Mouse (Mus musculus): Measurements from ENCODE around the gene Ksr2. TPM values are rescaled to one million over a fixed set of nuclear protein-coding genes. Genes with fewer than 3 reads are reported as not detected.

Gene Ksr2
- polyA plus RNA-seq, 1 experiment from 2014 or later = 7.4 TPM

DNA sequence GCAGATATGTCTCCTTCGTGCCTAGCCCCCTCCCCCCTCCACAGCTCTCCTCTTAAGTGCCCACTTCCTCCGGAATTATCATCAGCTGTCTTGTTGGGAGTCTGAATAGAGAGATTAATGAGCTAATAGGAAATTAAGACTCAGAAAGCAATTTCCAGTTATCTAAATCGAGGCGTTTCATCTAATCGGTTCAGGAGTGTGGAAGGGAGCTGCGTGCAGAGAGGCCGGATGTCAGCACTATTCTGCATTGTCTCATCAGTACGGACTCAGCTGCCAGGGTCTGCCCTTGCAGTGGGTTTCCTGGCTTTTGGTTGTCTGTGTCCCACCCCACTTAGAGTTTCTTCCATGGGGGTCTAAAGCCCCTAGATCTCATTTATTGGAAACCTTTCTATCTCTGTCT lies 262.0 kb downstream of the Ksr2 start:
- no peak overlapping the region for H3K9ac ChIP-seq (replicated peaks)
- no peak overlapping the region for H3K4me2 ChIP-seq
- no peaks in the 10 kb centered on the region for H3K9me3 ChIP-seq (replicated peaks)
- no peaks in the 10 kb centered on the region for H3K36me3 ChIP-seq
- no peak for ATAC-seq (ENCODE audit: low FRiP score)
- 55% methylated on average over 8 of the region's 8 CpGs for WGBS
- H3K27ac ChIP-seq (replicated peaks) = no peak overlapping the region
- no peak overlapping the region for H3K4me3 ChIP-seq (replicated peaks)
- peaks cover 11% of the 10 kb centered on the region; the same call in 1 of the 2 replicates for H3K4me1 ChIP-seq
- no peaks in the 10 kb centered on the region for H3K27me3 ChIP-seq (replicated peaks)

DNA sequence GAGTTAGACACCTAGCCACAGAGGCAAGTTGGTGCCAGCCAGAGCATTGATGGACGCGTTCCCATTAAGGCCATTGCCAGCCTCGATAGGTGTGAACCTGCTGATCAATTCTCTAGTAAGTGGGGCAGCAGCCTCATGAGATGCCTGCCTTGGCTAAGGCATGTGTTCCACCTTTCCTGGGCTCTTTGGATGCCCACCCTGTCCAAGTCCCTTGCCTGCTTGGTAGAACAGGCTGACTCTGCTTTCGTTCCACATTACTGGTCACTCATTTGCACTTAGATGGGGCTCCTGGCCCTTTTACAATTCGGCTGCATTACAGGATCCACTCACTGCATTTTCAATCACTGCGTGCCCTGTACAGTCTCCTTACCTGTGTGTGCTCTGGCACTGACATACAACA lies 263.4 kb downstream of the Ksr2 start:
- no peak for ATAC-seq (ENCODE audit: low FRiP score)
- Histone ChIP-seq H3K4me3 (replicated peaks) (no peak overlapping the region), H3K4me2 (no peak overlapping the region), H3K27me3 (replicated peaks) (no peaks in the 10 kb centered on the region), H3K4me1 (peaks cover 11% of the 10 kb centered on the region; the same call in 1 of the 2 replicates), H3K9ac (replicated peaks) (no peak overlapping the region), H3K27ac (replicated peaks) (no peak overlapping the region), H3K9me3 (replicated peaks) (no peaks in the 10 kb centered on the region), H3K36me3 (no peaks in the 10 kb centered on the region)
- 91% methylated on average over 6 of the region's 6 CpGs for WGBS

DNA sequence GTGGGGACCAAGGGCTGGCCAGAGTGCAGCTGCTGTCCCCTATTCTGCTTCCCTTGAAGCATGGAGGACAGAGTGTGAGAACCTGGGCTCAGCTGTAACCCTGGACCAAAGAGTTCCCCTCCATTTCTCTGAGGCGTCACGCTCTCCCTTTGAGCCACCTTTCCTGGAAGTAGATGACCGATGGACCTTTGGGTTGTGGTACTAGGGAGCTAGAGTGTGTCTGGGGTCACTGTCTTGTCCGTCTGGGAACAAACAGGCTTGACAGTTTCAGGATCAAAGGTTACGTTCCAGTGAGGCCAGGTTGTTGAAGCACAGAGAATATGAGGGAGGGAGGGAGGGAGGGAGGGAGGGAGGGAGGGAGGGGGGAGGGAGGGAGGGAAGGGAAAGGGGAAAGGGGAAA lies 264.6 kb downstream of the Ksr2 start:
- Histone ChIP-seq H3K36me3 (no peaks in the 10 kb centered on the region), H3K4me3 (replicated peaks) (no peak overlapping the region), H3K9ac (replicated peaks) (no peak overlapping the region), H3K4me1 (peaks cover 11% of the 10 kb centered on the region; the same call in 1 of the 2 replicates), H3K27me3 (replicated peaks) (no peaks in the 10 kb centered on the region), H3K27ac (replicated peaks) (no peak overlapping the region), H3K4me2 (no peak overlapping the region), H3K9me3 (replicated peaks) (no peaks in the 10 kb centered on the region)
- 75% methylated on average over 5 of the region's 5 CpGs for WGBS
- no peak for ATAC-seq (ENCODE audit: low FRiP score)

DNA sequence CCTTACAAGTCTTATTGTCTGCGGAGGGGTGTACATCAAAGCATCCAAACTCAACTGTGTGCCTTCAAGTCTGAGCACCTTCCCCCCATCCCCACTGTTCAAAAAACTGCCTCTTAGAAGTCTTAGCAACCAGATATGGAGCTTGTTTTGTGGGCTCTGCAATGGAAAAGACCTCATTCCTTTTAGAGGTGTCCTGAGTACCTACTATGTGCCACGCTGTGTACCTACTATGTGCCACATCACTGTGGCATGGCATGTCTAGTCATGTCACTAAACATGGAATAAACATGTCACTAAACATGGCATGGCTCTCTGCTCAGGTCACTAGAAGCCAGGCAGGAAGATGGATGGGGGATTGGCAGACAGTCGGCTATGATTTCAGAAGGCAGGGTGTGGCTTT lies 268.4 kb downstream of the Ksr2 start:
- ATAC-seq (ENCODE audit: low FRiP score) = no peak
- no peak overlapping the region for H3K4me3 ChIP-seq (replicated peaks)
- no peak overlapping the region for H3K27ac ChIP-seq (replicated peaks)
- no peaks in the 10 kb centered on the region for H3K27me3 ChIP-seq (replicated peaks)
- WGBS = 90% methylated on average over 3 of the region's 3 CpGs
- peaks cover 4% of the 10 kb centered on the region; the same call in 1 of the 2 replicates for H3K4me1 ChIP-seq
- no peak overlapping the region for H3K9ac ChIP-seq (replicated peaks)
- H3K4me2 ChIP-seq = no peak overlapping the region
- no peaks in the 10 kb centered on the region for H3K36me3 ChIP-seq
- H3K9me3 ChIP-seq (replicated peaks) = no peaks in the 10 kb centered on the region

DNA sequence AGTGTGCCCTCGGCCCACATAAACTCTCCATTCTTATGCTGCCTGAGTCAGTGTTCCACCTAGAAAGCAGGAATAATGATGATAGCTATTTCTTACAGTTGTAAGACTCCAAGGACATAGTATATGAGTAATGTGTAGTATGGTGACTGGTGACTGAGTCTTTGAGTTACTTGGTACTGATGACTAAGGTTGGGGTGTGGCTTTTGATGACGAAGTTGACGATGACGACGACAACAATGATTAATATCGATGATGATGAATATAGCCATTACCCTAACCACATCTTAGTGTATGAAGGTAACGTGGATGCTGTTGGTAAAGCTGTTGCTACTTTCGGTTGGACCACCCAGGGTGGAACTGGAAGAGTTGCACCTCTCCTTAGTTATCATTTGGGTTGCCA lies 270.7 kb downstream of the Ksr2 start:
- no peaks in the 10 kb centered on the region for H3K9me3 ChIP-seq (replicated peaks)
- H3K36me3 ChIP-seq = no peaks in the 10 kb centered on the region
- H3K4me2 ChIP-seq = no peak overlapping the region
- WGBS = 91% methylated on average over 8 of the region's 8 CpGs
- H3K4me3 ChIP-seq (replicated peaks) = no peak overlapping the region
- no peak overlapping the region for H3K27ac ChIP-seq (replicated peaks)
- no peak for ATAC-seq (ENCODE audit: low FRiP score)
- H3K4me1 ChIP-seq = peaks cover 9% of the 10 kb centered on the region
- no peaks in the 10 kb centered on the region for H3K27me3 ChIP-seq (replicated peaks)
- no peak overlapping the region for H3K9ac ChIP-seq (replicated peaks)

DNA sequence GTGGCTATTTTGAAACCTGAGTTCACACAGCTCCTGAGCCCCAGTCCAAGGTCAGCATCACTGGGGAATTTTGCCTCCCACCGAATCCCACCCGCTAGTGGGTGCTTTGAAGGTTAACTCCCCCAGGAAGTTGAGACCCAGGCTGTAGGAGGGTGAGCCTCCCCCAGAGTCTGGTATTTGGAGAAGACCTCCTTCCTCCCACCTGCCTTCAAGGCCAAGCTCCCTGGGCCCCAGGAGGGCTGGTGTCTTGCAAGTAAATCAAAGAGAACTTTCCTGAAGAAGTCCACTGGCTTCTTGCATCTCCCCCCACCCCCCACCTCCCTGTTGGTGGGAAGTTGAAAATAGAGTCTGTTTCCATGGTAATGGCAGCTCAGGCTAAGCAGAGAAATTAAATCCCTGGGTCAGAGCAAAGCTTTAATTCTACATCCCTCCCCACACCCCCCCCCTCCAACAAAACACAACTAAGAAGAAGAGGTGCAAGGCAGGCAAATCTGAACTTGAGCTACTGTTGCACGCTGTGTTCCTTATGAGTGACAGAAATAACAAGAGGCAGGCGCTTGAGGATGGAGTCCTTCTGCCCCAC lies 274.1 kb downstream of the Ksr2 start:
- Histone ChIP-seq H3K27me3 (replicated peaks) (no peaks in the 10 kb centered on the region), H3K4me3 (replicated peaks) (no peak overlapping the region), H3K9ac (replicated peaks) (no peak overlapping the region), H3K4me2 (no peak overlapping the region), H3K9me3 (replicated peaks) (no peaks in the 10 kb centered on the region), H3K27ac (replicated peaks) (no peak overlapping the region), H3K4me1 (peaks cover 14% of the 10 kb centered on the region), H3K36me3 (no peaks in the 10 kb centered on the region)
- no peak for ATAC-seq (ENCODE audit: low FRiP score)
- 44% methylated on average over 4 of the region's 4 CpGs for WGBS

DNA sequence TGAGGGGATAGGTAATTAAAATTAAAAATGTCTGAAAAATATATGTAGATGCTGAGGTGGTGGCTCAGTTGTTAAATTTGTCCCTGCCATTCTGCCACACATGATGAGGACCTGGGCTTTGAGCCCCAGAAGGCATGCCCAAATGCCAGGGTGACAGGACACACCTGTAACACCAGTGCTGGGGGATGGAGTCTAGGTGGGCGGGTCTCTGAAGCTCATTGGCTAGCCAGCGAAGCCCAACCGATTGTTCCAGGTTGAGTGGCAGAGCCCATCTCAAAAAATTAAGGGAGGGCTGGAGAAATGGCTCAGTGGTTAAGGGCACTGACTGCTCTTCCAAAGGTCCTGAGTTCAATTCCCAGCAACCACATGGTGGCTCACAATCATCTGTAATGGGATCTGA lies 274.9 kb downstream of the Ksr2 start:
- H3K9ac ChIP-seq (replicated peaks) = no peak overlapping the region
- no peak for ATAC-seq (ENCODE audit: low FRiP score)
- peaks cover 14% of the 10 kb centered on the region for H3K4me1 ChIP-seq
- H3K9me3 ChIP-seq (replicated peaks) = no peaks in the 10 kb centered on the region
- H3K36me3 ChIP-seq = no peaks in the 10 kb centered on the region
- H3K4me3 ChIP-seq (replicated peaks) = no peak overlapping the region
- H3K27ac ChIP-seq (replicated peaks) = no peak overlapping the region
- 47% methylated on average over 3 of the region's 3 CpGs for WGBS
- H3K4me2 ChIP-seq = no peak overlapping the region
- H3K27me3 ChIP-seq (replicated peaks) = no peaks in the 10 kb centered on the region

DNA sequence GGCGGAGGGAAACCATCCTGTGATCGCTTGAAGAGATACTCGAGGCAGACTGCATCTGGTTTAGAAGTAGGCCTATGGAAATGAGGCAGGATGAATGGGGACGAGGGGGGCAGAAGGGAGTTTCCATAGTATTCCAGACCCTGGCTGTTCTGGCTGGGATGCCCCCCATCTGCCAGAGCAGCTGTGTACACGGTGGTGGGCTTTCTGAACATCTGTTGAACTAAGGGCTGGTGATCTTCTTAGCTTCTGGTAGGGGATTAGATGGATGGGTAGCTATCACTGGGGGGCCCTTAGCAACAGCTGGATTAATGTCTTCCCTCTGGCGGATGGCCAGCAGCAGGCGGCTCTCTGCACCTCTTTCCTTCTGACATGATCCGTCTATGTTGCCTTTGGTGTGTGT lies 276.0 kb downstream of the Ksr2 start:
- H3K27ac ChIP-seq (replicated peaks) = no peak overlapping the region
- no peak for ATAC-seq (ENCODE audit: low FRiP score)
- no peak overlapping the region for H3K4me3 ChIP-seq (replicated peaks)
- no peak overlapping the region for H3K4me2 ChIP-seq
- WGBS = 45% methylated on average over 8 of the region's 8 CpGs
- no peak overlapping the region for H3K9ac ChIP-seq (replicated peaks)
- no peaks in the 10 kb centered on the region for H3K27me3 ChIP-seq (replicated peaks)
- H3K9me3 ChIP-seq (replicated peaks) = no peaks in the 10 kb centered on the region
- no peaks in the 10 kb centered on the region for H3K36me3 ChIP-seq
- H3K4me1 ChIP-seq = peaks cover 14% of the 10 kb centered on the region

DNA sequence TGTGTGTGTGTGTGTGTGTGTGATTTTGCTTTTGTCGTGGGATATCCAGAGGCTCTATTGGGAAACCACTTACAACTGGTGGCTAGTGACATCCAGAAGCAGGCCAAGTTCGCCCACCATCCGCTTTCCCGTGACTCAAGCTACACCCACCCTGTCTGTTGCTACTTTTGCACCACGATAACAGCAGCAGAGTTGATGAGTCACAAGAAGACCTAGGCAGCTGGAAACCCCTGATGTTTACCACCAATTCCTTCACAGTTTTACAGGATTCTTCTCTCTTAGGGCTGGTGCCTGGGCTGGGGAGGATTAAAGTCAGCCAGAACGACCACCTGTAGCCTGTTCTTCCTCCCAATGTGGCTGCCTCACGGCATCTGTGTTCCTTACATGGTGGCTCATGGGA lies 277.5 kb downstream of the Ksr2 start:
- 83% methylated on average over 7 of the region's 7 CpGs for WGBS
- no peak overlapping the region for H3K4me2 ChIP-seq
- no peaks in the 10 kb centered on the region for H3K9me3 ChIP-seq (replicated peaks)
- no peak overlapping the region for H3K9ac ChIP-seq (replicated peaks)
- no peak overlapping the region for H3K27ac ChIP-seq (replicated peaks)
- ATAC-seq (ENCODE audit: low FRiP score) = no peak
- no peak overlapping the region for H3K4me3 ChIP-seq (replicated peaks)
- H3K4me1 ChIP-seq = peaks cover 14% of the 10 kb centered on the region
- H3K27me3 ChIP-seq (replicated peaks) = no peaks in the 10 kb centered on the region
- H3K36me3 ChIP-seq = no peaks in the 10 kb centered on the region

DNA sequence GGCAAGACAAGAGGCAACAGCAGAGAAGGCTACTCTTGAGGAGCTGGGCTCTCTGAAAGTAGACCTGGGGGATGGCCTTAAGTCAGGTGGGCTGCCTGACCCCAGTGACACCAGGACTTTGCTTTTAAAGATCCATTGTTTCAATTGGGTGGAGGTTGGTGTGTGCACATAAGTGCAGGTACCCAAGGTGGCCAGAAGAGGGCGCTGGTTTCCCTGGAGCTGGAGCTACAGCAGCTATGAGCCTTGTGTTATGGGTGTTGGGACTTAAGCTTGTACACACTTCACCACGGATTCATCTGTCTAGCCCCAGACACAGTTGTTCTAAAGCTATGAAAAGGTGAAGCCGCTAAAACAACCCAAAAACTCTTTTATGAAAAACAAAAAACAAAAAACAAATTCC lies 279.8 kb downstream of the Ksr2 start:
- H3K9ac ChIP-seq (replicated peaks) = no peak overlapping the region
- ATAC-seq (ENCODE audit: low FRiP score) = no peak
- H3K4me1 ChIP-seq = 0 out of 2 replicates have a peak, but pooled peaks cover 4% of the 10 kb centered on the region
- H3K27ac ChIP-seq (replicated peaks) = no peak overlapping the region
- H3K4me2 ChIP-seq = no peak overlapping the region
- no peaks in the 10 kb centered on the region for H3K9me3 ChIP-seq (replicated peaks)
- 70% methylated on average over 3 of the region's 3 CpGs for WGBS
- H3K27me3 ChIP-seq (replicated peaks) = no peaks in the 10 kb centered on the region
- H3K36me3 ChIP-seq = no peaks in the 10 kb centered on the region
- no peak overlapping the region for H3K4me3 ChIP-seq (replicated peaks)

DNA sequence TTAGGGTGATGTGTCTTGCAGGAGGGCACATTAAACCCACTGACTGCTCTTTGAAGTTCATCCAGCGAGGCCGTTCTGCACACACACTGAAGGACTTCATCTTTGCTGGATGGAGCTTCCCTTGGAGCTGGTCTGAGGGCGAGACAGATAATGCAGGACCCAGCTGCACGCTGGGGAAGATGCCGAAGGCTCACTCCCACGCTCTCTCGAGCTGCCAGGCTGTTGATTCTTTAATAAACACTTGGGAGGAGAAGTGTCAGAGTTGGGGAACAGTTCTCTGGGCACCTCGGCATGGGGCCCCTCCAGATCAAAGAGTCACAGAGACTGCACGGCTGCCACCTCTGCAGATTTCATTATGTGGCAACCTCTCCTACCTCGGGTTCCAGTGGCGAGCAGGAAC lies 280.8 kb downstream of the Ksr2 start:
- Histone ChIP-seq H3K36me3 (no peaks in the 10 kb centered on the region), H3K9me3 (replicated peaks) (no peaks in the 10 kb centered on the region), H3K9ac (replicated peaks) (no peak overlapping the region), H3K27ac (replicated peaks) (no peak overlapping the region), H3K4me1 (0 out of 2 replicates have a peak, but pooled peaks cover 4% of the 10 kb centered on the region), H3K27me3 (replicated peaks) (no peaks in the 10 kb centered on the region), H3K4me3 (replicated peaks) (no peak overlapping the region), H3K4me2 (no peak overlapping the region)
- 63% methylated on average over 11 of the region's 11 CpGs for WGBS
- ATAC-seq (ENCODE audit: low FRiP score) = no peak

DNA sequence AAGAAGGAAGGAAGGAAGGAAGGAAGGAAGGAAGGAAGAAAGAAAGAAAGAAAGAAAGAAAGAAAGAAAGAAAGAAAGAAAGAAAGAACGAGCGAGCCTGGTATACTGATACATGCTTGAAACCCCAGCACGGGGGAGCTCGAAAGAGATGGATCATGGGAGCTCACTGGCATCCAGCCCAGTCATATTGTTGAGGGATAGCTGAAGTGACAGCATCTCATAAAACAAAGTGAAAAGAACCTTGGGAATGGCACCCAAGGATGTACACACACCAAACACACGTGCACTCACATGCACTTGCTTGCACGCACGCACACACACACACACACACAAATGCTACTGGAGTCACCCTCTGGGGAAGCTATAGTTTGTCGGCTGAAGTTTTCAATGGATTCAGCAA lies 282.6 kb downstream of the Ksr2 start:
- Histone ChIP-seq H3K36me3 (no peaks in the 10 kb centered on the region), H3K9ac (replicated peaks) (no peak overlapping the region), H3K27me3 (replicated peaks) (no peaks in the 10 kb centered on the region), H3K9me3 (replicated peaks) (no peaks in the 10 kb centered on the region), H3K4me1 (no peaks in the 10 kb centered on the region), H3K4me2 (no peak overlapping the region), H3K4me3 (replicated peaks) (no peak overlapping the region), H3K27ac (replicated peaks) (no peak overlapping the region)
- 75% methylated on average over 8 of the region's 8 CpGs for WGBS
- no peak for ATAC-seq (ENCODE audit: low FRiP score)

DNA sequence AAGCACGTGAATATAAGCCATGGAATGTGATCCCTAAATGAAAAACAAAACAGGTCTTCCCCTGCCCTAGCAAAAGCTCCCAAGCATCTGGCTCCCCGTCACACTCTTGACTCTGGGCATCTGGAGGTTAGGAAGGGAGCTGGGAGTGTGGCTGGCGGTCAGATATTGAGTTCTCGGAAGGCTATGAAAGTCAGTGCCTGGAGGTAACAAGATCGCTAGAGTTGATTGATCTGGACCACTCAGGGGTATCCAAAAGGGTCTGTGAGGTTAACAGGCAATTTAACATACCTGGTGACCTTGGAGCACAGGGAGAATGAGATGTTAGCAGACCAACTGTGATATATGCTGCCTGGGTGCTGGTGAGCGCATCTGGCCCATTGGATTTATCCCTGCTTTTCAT lies 283.8 kb downstream of the Ksr2 start:
- H3K36me3 ChIP-seq = no peaks in the 10 kb centered on the region
- no peak overlapping the region for H3K4me2 ChIP-seq
- H3K4me3 ChIP-seq (replicated peaks) = no peak overlapping the region
- H3K9me3 ChIP-seq (replicated peaks) = no peaks in the 10 kb centered on the region
- no peaks in the 10 kb centered on the region for H3K27me3 ChIP-seq (replicated peaks)
- H3K9ac ChIP-seq (replicated peaks) = no peak overlapping the region
- no peaks in the 10 kb centered on the region for H3K4me1 ChIP-seq
- no peak for ATAC-seq (ENCODE audit: low FRiP score)
- 67% methylated on average over 6 of the region's 6 CpGs for WGBS
- H3K27ac ChIP-seq (replicated peaks) = no peak overlapping the region
